8 mouse cellular contexts compared by ENCODE assay signal in the genomic region with DNA sequence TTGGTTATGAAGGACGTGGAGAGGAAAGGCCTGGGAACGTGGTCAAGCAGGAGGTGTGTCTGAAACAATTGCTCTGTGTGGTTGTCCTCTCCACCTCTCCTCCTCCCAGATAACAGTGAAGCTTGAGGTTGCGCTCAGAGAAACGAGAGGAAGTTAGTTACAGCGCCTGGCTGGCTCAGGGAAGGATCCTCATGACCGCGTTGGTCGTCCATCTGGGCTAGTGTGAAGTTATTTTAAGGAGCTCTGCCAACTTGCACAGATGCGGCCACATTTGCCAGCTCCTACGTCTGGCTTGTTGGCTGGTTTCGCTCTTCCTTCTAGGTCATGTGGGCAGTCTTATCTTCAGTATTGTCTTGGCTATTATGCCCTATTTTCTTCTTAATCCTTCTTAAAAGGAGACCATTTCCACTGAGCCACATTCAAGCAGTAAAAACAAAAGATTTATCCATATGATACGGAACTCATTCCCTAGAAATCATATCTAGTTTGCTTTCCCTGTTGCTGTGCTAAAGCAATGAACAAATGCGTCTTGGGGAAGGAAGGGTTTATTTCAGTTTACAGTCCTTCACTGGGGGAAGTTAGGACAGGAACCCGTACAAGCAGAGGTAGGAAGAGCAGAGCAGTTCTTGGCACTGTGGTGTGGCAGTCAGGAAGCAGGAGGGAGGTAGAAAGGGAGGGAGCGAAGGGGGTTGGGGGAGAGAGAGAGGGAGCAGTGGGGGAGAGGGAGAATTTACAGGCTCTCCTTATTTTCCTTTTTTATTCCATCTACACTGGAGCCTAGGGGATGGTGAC. TPM values are rescaled to one million over a fixed set of nuclear protein-coding genes. Genes with fewer than 3 reads are reported as not detected.
DNase-seq lines count a peak whose midpoint lies in the region.

No protein-coding gene starts in this region.

- DNase-seq in gastrocnemius, adult 18-20 months (ENCODE audit: low spot score): peak; percentile 62
- DNase-seq in gastrocnemius, postnatal 14 days: no peak
- peak; percentile 7 for DNase-seq in adipocyte (ENCODE audit: low spot score)
- peak; percentile 15 for DNase-seq in heart, adult 8-10 months (ENCODE audit: low spot score)
- DNase-seq in layer of hippocampus, postnatal 25 days (ENCODE audit: extremely low spot score in 1 of 2, low spot score in 1 of 2): peak; percentile 20 to 34
- no peak for DNase-seq in natural killer cell, adult 2 months (ENCODE audit: low spot score in 2 of 2)
- DNase-seq in testis, postnatal 10 days (ENCODE audit: low spot score): no peak
- no peak for DNase-seq in spleen, postnatal 4 days (ENCODE audit: low spot score in 2 of 2)

- intact Hi-C loops in gastrocnemius, postnatal 14 days (cut with DNase I; ENCODE audit: low total_unique reads): no loop called here

RNA-seq across cellular contexts. Expression of a gene that starts 30.6 kb away (rescaled TPM):
- total RNA-seq in gastrocnemius, adult 18-20 months (2021): 10 to 100 TPM; 10.3 to 12.8 TPM
- 10 to 100 TPM; 10.9 to 11.6 TPM for total RNA-seq in gastrocnemius, postnatal 14 days (2021)
- 10 to 100 TPM; 19.1 to 24.0 (median 21.6) TPM for total RNA-seq in heart, adult 8-10 months (2022)
- total RNA-seq in layer of hippocampus, postnatal 25 days (2021): 10 to 100 TPM; 40.1 to 45.8 TPM

Comparison
In these comparisons a context has a peak if more than half of its experiments do, and no peak if none do; other contexts are left out.
1. DNase-seq: peak in gastrocnemius, adult 18-20 months (single experiment), adipocyte (single experiment), heart, adult 8-10 months (single experiment) and layer of hippocampus, postnatal 25 days (2 of 2); none in gastrocnemius, postnatal 14 days (single experiment), natural killer cell, adult 2 months (0 of 2), testis, postnatal 10 days (single experiment) and spleen, postnatal 4 days (0 of 2).